Comparison of ENCODE assay signal across 14 mouse cellular contexts in the genomic region with DNA sequence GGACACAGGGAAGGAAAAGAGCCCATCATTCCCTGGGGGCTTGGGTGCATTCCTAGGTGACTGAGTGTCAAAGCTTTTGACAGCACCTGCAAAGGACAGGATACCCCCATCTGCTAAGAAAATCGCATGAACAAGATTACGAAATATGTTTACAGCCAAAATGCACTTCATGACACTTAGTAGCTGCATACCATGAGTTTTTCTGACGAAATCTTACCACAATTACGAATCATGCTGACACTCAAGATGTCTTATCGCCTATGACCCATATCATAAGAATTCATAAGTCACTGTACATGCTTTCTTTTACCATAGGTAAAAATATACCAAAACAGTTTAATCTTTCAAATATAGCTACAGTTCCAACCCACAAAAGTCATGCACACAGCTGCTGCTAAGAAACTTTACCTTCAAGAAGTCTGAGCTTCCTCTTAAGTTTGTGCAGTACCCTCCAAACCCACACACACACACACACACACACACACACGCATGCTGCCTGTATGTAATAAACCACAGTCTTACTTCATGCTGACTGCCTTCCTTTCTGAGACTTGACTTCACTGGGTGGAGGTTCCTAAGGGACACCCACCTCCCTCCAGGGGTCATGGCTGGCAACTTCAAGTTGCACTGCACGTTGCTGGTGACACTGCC.
DNase-seq lines count a peak whose midpoint lies in the region; ATAC-seq and TF ChIP-seq lines count a peak whose summit lies in the region.
"Had no signal": no experiment of that assay in that cellular context is flagged by ENCODE, and none has a peak within 500 bp of the region (broad histone marks: within the 10 kb centered on the region; RNA-seq: fewer than 3 reads in every experiment).

No protein-coding gene starts in this region.

- peak; percentile 26 for DNase-seq in liver, adult 2 months (ENCODE audit: extremely low read depth, low read depth, low spot score)
- DNase-seq in liver (no peak), NIH3T3 (ENCODE audit: low read depth) (peak; percentile 77)
- DNase-seq in thymus, postnatal 14 days = peak; percentile 46
- no peak for DNase-seq in adrenal gland, postnatal 25 days
- no peak for DNase-seq in urinary bladder, postnatal 14 days (ENCODE audit: low spot score)
- DNase-seq in cerebellum, adult 9-11 months = no peak
- DNase-seq: heart, adult 18-20 months; retina, postnatal 1 day had no signal

- H3K9ac ChIP-seq in liver, adult 2 months (ENCODE audit: low read depth, low read length) = no peak overlapping the region
- H3K9ac ChIP-seq: liver, embryonic 15.5 days had no signal

- peak; percentile 99 for ATAC-seq in megakaryocyte progenitor cell, adult 5-6 weeks (replicated peaks; ENCODE audit: poor library complexity)
- ATAC-seq: activated CD4-positive, CD25-positive, alpha-beta regulatory T cell, adult 4 months; forebrain, embryonic 14.5 days had no signal

- peaks cover 10% of the 10 kb centered on the region for H3K79me2 ChIP-seq in liver, adult 2 months (ENCODE audit: control insufficient read depth, insufficient read depth, low read length)

- TF ChIP-seq POLR2A in liver, adult 2 months (IDR thresholded peaks at IDR 0.05; ENCODE audit: extremely low read depth, insufficient read depth, low read length) = no peak

- no peak overlapping the region for H3K4me3 ChIP-seq in liver, adult 2 months (ENCODE audit: insufficient read depth, low read depth, low read length)
- H3K4me3 ChIP-seq: left cerebral cortex, adult 2 months; liver, embryonic 15.5 days had no signal

- TF ChIP-seq CTCF in liver, adult 2 months (IDR thresholded peaks at IDR 0.05; ENCODE audit: low read depth, low read length) = no peak

- H3K27ac ChIP-seq in liver, adult 2 months (replicated peaks; ENCODE audit: insufficient read depth, low read depth, low read length) = no peak overlapping the region
- H3K27ac ChIP-seq: left cerebral cortex, adult 2 months; liver, embryonic 15.5 days had no signal

- peaks cover 2% of the 10 kb centered on the region; the same call in 1 of the 2 replicates for H3K36me3 ChIP-seq in liver, adult 2 months (ENCODE audit: control insufficient read depth, insufficient read depth, low read length)
- H3K36me3 ChIP-seq: liver, embryonic 15.5 days had no signal

- WGBS in liver, adult 2 months = 59% methylated on average over 7 of the region's 7 CpGs

- H3K27me3 ChIP-seq in liver, adult 2 months (ENCODE audit: control insufficient read depth, insufficient read depth, low read length) = no peaks in the 10 kb centered on the region
- H3K27me3 ChIP-seq: liver, embryonic 15.5 days had no signal

- H3K4me1 ChIP-seq in liver, adult 2 months (ENCODE audit: control insufficient read depth, insufficient read depth, low read length) = peaks cover 19% of the 10 kb centered on the region

Comparison
In these comparisons a context has a peak if more than half of its experiments do, and no peak if none do; other contexts are left out.
1. DNase-seq: peak in liver, adult 2 months (single experiment), NIH3T3 (single experiment) and thymus, postnatal 14 days (single experiment); none in liver (single experiment), adrenal gland, postnatal 25 days (single experiment), urinary bladder, postnatal 14 days (single experiment) and cerebellum, adult 9-11 months (single experiment).